Mouse (Mus musculus): ENCODE results near the gene Bmf. TPM values are rescaled to one million over a fixed set of nuclear protein-coding genes. Genes with fewer than 3 reads are reported as not detected.

Gene Bmf
- total RNA-seq, 2 experiments from 2014 or later: 20.5 to 22.9 TPM

GRCm38 (mm10) chr2:118522265-118522664, 27.2 kb downstream of the Bmf start:
- DNase-seq (ENCODE audit: low spot score in 2 of 2): no peak

- no peak for DNase-seq (ENCODE audit: low spot score in 2 of 2)
These were observed 29.2 kb downstream of the Bmf start for GRCm38 (mm10) chr2:118520042-118520933.

GRCm38 (mm10) chr2:118512418-118513377, 36.8 kb downstream of the Bmf start:
- no peak for DNase-seq (ENCODE audit: low spot score in 2 of 2)

GRCm38 (mm10) chr2:118511779-118512417, 37.6 kb downstream of the Bmf start:
- DNase-seq (ENCODE audit: low spot score in 2 of 2): no peak

- peak; percentile 82 to 92 for DNase-seq (ENCODE audit: low spot score in 2 of 2)
These were observed 38.8 kb downstream of the Bmf start for GRCm38 (mm10) chr2:118510447-118511310.

- DNase-seq (ENCODE audit: low spot score in 2 of 2): no peak
These were observed 39.6 kb downstream of the Bmf start for GRCm38 (mm10) chr2:118509688-118510446.

- DNase-seq (ENCODE audit: low spot score in 2 of 2): no peak
These were observed 42.4 kb downstream of the Bmf start for GRCm38 (mm10) chr2:118507126-118507525.

GRCm38 (mm10) chr2:118500191-118500590, 49.3 kb downstream of the Bmf start:
- no peak for DNase-seq (ENCODE audit: low spot score in 2 of 2)

- DNase-seq (ENCODE audit: low spot score in 2 of 2): peak in 1 of 2 experiments; percentile 49
These were observed 50.1 kb downstream of the Bmf start for GRCm38 (mm10) chr2:118499135-118499961.

- DNase-seq (ENCODE audit: low spot score in 2 of 2): no peak
These were observed 51.0 kb downstream of the Bmf start for GRCm38 (mm10) chr2:118498476-118498875.

- no peak for DNase-seq (ENCODE audit: low spot score in 2 of 2)
These were observed 51.6 kb downstream of the Bmf start for GRCm38 (mm10) chr2:118497890-118498289.

GRCm38 (mm10) chr2:118495024-118495423, 54.5 kb downstream of the Bmf start:
- DNase-seq (ENCODE audit: low spot score in 2 of 2): no peak

- no peak for DNase-seq (ENCODE audit: low spot score in 2 of 2)
These were observed 57.6 kb downstream of the Bmf start for GRCm38 (mm10) chr2:118491741-118492395.

GRCm38 (mm10) chr2:118491281-118491731, 58.2 kb downstream of the Bmf start:
- DNase-seq (ENCODE audit: low spot score in 2 of 2): no peak

GRCm38 (mm10) chr2:118490241-118491091, 59.0 kb downstream of the Bmf start:
- DNase-seq (ENCODE audit: low spot score in 2 of 2): peak in 1 of 2 experiments; percentile 50

- no peak for DNase-seq (ENCODE audit: low spot score in 2 of 2)
These were observed 61.7 kb downstream of the Bmf start for GRCm38 (mm10) chr2:118487806-118488205.

- peak; percentile 74 to 80 for DNase-seq (ENCODE audit: low spot score in 2 of 2)
These were observed 62.6 kb downstream of the Bmf start for GRCm38 (mm10) chr2:118486933-118487332.
